Mouse (Mus musculus) intestine, postnatal 0 days (tissue): ENCODE results near the gene Slc3a2. TPM values are rescaled to one million over a fixed set of nuclear protein-coding genes. Genes with fewer than 3 reads are reported as not detected.

Experiments used
- ATAC-seq: fragments of 200-750 bp; cut with Nextera tagmentation; 2 replicates; pipeline ENCODE4 v1.8.0; 2017; ENCODE audit warnings: mild to moderate bottlenecking, moderate TSS enrichment, moderate library complexity
- H3K27ac ChIP-seq: fragments of 300-500 bp; sonication (generic); 2 replicates; pipeline ENCODE4 v1.5.1; 2014; ENCODE audit warnings: mild to moderate bottlenecking, low read depth, low read length, moderate library complexity
- H3K27me3 ChIP-seq: fragments of 300-500 bp; sonication (generic); replicated peaks from 2 replicates; pipeline ENCODE4 v1.6.1; 2014; ENCODE audit warnings: low read length, mixed read lengths; ENCODE audit not compliant: control insufficient read depth, insufficient read depth
- H3K36me3 ChIP-seq: fragments of 300-500 bp; sonication (generic); 2 replicates; pipeline ENCODE4 v1.6.1; 2014; ENCODE audit warnings: mild to moderate bottlenecking, moderate library complexity; ENCODE audit not compliant: control insufficient read depth, insufficient read depth
- H3K4me1 ChIP-seq: fragments of 300-500 bp; sonication (generic); replicated peaks from 2 replicates; pipeline ENCODE4 v1.6.1; 2014; ENCODE audit warnings: antibody characterized with exemption, low read length, mixed read lengths; ENCODE audit not compliant: control insufficient read depth, insufficient read depth
- H3K4me2 ChIP-seq: fragments of 300-500 bp; sonication (generic); replicated peaks from 2 replicates; pipeline ENCODE4 v1.6.1; 2014; ENCODE audit warnings: low read depth, mild to moderate bottlenecking, moderate library complexity
- H3K4me3 ChIP-seq: fragments of 300-500 bp; sonication (generic); 2 replicates; pipeline ENCODE4 v1.5.1; 2014; ENCODE audit warnings: low read depth, low read length
- H3K9ac ChIP-seq: fragments of 300-500 bp; sonication (generic); 2 replicates; pipeline ENCODE4 v1.6.1; 2014; ENCODE audit warnings: mild to moderate bottlenecking, low read depth, low read length
- H3K9me3 ChIP-seq: fragments of 300-500 bp; sonication (generic); 2 replicates; pipeline ENCODE4 v1.6.1; 2016; ENCODE audit warnings: mixed run types; ENCODE audit not compliant: control insufficient read depth
- CTCF ChIP-seq: sonication (generic); IDR thresholded peaks from 2 replicates; pipeline ENCODE4 v1.5.1; 2016; ENCODE audit warnings: low read depth, mild to moderate bottlenecking, control low read depth, antibody characterized with exemption, moderate library complexity
- WGBS: fragments of 180-500 bp; shearing (Covaris S2); extraction: QIAGEN DNeasy Blood & Tissue Kit; methylation state at CpG from one replicate; pipeline ENCODE4 v1.1.7; 2014; 5-methylcytosine and 5-hydroxymethylcytosine counted together
- polyA plus RNA-seq: library from polyadenylated mRNA; unstranded; fragments of >200 nt; fragmentation: Nextera tagmentation; extraction: Ambion mirVana; gene quantifications from 2 replicates; pipeline ENCODE4 v1.2.1, GENCODE M21; 2015

The Slc3a2 gene
- polyA plus RNA-seq, 1 experiment from 2014 or later = 237 TPM

DNA sequence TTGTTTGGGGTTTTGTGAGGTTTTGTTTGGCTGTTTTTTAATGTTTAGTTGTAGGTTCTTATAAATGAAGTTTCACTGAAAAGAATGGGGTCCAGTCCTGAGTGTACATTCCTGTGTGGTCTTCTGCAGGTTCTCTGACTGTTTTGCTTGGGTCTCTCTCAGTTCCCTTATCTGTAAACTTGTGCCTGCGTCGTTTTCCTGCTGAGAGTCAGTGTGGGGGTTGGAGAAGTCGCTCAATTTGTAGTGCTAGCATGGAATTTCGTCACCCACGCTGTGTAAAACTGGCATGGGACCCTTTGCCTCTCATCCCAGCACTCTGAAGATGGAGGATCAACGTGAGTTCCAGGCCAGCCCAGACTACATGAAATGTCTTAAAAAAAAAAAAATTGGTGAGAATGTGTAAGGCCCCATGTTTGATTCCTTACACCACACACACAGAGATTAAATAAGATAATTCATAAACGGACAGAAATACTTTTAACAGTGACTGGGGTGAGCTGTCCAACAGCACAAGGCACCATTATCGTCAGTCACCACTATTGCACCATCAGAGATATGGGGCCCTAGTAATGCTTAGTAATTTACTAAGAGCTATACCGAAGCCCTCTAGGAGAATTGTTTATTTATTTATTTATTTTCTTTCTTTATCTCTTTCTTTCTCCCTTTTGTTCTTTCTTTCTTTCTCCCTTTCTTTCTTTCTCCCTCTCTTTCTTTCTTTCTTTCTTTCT is 49.7 kb downstream of the Slc3a2 start:
- no peaks in the 10 kb centered on the region for H3K9me3 ChIP-seq
- H3K4me2 ChIP-seq = no peak overlapping the region
- no peak overlapping the region for H3K9ac ChIP-seq
- H3K4me3 ChIP-seq = no peak overlapping the region
- H3K27ac ChIP-seq = no peak overlapping the region
- ATAC-seq = no peak
- H3K27me3 ChIP-seq = no peaks in the 10 kb centered on the region
- WGBS = 52% methylated on average over 9 of the region's 9 CpGs
- H3K4me1 ChIP-seq = no peaks in the 10 kb centered on the region
- no peak for TF ChIP-seq CTCF
- H3K36me3 ChIP-seq = no peaks in the 10 kb centered on the region

- ATAC-seq = no peak
- Histone ChIP-seq H3K9ac (no peak overlapping the region), H3K27ac (no peak overlapping the region), H3K36me3 (no peaks in the 10 kb centered on the region), H3K4me3 (no peak overlapping the region), H3K4me2 (no peak overlapping the region), H3K4me1 (no peaks in the 10 kb centered on the region), H3K9me3 (no peaks in the 10 kb centered on the region), H3K27me3 (no peaks in the 10 kb centered on the region)
- no peak for TF ChIP-seq CTCF
- 69% methylated on average over 3 of the region's 3 CpGs for WGBS
These were observed 50.3 kb downstream of the Slc3a2 start for GRCm38 (mm10) chr19:8672859-8673258.

DNA sequence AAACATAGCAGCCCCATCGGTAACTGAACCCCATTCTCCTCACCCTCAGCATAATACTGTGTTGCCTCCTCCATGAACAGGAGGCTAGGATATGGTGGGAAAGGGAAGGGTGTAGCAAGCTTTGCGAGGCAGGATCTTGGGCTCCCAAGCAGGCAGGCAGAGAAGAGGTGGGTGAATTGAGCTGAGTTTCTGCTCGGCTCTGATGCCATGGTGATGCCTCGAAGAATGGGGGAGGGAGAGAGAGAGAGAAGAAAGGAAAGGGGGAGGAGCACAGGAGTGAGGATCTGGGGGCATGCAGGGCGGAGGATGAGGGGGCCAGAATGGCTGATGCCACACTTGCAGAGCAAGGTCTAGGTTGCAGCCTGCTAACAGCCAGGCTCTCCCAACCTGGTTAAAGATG is 57.4 kb downstream of the Slc3a2 start:
- 0 out of 2 replicates have a peak, but pooled peaks cover 3% of the 10 kb centered on the region for H3K27me3 ChIP-seq
- no peak for ATAC-seq
- H3K27ac ChIP-seq = no peak overlapping the region
- no peak for TF ChIP-seq CTCF
- 0 out of 2 replicates have a peak, but pooled peaks cover 3% of the 10 kb centered on the region for H3K4me1 ChIP-seq
- H3K36me3 ChIP-seq = no peaks in the 10 kb centered on the region
- no peak overlapping the region for H3K4me3 ChIP-seq
- no peak overlapping the region for H3K4me2 ChIP-seq
- H3K9me3 ChIP-seq = no peaks in the 10 kb centered on the region
- 75% methylated on average over 5 of the region's 5 CpGs for WGBS
- no peak overlapping the region for H3K9ac ChIP-seq

DNA sequence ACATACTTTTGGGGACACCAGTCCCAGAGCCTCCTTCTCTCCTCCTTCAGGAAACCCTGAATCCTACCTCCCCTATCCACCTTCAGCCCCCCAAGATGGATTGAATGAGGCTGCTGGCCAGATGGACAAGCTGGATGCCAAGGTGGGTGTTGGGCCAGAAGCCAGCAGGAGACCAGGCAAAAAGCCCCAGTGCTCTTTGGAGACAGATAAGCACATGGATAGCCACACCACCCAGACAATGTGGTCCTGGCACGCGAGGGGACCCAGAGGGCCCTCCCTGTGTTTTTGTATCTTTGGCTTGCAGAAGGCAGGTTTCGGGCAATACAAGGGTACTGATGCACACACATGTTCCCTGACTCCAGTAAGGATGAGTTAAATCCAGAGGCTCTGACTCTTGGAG is 58.3 kb downstream of the Slc3a2 start:
- Histone ChIP-seq H3K4me1 (0 out of 2 replicates have a peak, but pooled peaks cover 3% of the 10 kb centered on the region), H3K36me3 (no peaks in the 10 kb centered on the region), H3K9ac (no peak overlapping the region), H3K9me3 (no peaks in the 10 kb centered on the region), H3K27ac (no peak overlapping the region), H3K27me3 (0 out of 2 replicates have a peak, but pooled peaks cover 3% of the 10 kb centered on the region), H3K4me3 (no peak overlapping the region), H3K4me2 (0 out of 2 replicates have a peak overlapping the region, but pooled peaks have one; percentile 9)
- no peak for TF ChIP-seq CTCF
- no peak for ATAC-seq
- 94% methylated on average over 3 of the region's 3 CpGs for WGBS

DNA sequence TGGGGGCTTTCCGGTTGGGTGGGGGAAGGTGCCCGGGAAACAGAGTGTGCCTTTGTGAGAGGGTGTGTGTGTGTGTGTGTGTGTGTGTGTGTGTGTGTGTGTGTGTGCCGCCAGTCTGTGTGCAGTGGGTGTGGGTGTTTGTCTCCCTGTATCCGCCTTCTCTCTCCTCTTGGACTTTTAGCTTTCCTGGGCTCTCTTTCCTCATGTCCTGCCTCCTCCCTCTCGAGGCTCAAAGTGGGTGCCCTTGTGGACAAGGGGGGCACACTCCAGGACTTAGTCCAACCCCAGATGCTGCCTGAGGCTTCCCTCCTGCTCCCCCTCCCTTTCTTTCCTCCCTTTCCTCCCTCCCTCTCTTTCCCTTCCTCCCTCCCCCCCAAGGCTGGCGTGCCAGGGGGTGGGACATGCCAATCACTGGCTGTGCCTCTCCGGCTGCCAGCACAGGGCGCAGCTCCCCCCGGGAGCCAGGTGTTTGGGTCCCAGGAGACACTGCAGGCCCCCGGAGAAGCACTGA is 59.2 kb downstream of the Slc3a2 start:
- WGBS = 33% methylated on average over 9 of the region's 10 CpGs
- TF ChIP-seq CTCF = no peak
- ATAC-seq = no peak; the same call in 1 of the 2 replicates
- Histone ChIP-seq H3K27me3 (0 out of 2 replicates have a peak, but pooled peaks cover 3% of the 10 kb centered on the region), H3K9me3 (no peaks in the 10 kb centered on the region), H3K27ac (no peak overlapping the region), H3K36me3 (no peaks in the 10 kb centered on the region), H3K9ac (no peak overlapping the region), H3K4me2 (0 out of 2 replicates have a peak overlapping the region, but pooled peaks have one; percentile 9), H3K4me1 (0 out of 2 replicates have a peak, but pooled peaks cover 3% of the 10 kb centered on the region), H3K4me3 (no peak overlapping the region)

DNA sequence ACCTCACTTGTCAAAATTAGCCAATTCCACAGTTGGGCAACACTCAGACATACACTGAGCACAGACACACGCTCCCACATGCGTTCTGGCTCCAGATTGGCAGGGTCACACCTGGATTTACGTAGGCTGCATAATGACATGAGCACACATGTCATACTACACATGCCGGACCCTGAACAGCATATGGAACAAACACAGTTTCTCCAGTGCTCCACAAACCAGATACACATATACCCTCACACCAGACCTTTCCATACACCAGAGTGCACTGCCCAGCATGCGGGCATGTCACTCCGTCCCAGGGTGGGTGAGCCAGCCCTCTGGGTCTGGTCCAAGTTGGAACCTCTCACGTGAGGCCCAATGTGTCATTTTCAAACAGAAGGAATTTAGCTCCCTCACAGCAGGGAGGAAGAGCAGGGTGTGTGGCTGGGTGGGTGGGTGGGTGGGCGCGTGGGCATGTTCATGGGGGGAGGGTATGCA is 59.8 kb downstream of the Slc3a2 start, which contains the start of gene Chrm1:
Gene Chrm1, plus strand, starts transcription at position 430 of the 480 bp plus-strand sequence.
- no peaks in the 10 kb centered on the region for H3K36me3 ChIP-seq
- ATAC-seq = no peak
- WGBS = 76% methylated on average over 9 of the region's 9 CpGs
- H3K4me1 ChIP-seq = 0 out of 2 replicates have a peak, but pooled peaks cover 3% of the 10 kb centered on the region
- H3K9ac ChIP-seq = no peak within 1 kb of the TSS
- H3K27me3 ChIP-seq = 0 out of 2 replicates have a peak, but pooled peaks cover 3% of the 10 kb centered on the region
- no peaks in the 10 kb centered on the region for H3K9me3 ChIP-seq
- H3K27ac ChIP-seq = no peak within 1 kb of the TSS; the same call in 1 of the 2 replicates
- H3K4me3 ChIP-seq = no peak within 1 kb of the TSS
- peak within 1 kb of the TSS; percentile 78; the same call in 1 of the 2 replicates for H3K4me2 ChIP-seq
- TF ChIP-seq CTCF = no peak
